Mouse (Mus musculus) midbrain, embryonic 15.5 days (tissue): ENCODE data around the gene E2f1. TPM values are rescaled to one million over a fixed set of nuclear protein-coding genes. Genes with fewer than 3 reads are reported as not detected.

Source experiments
- ATAC-seq: fragments of 200-750 bp; cut with Nextera tagmentation; replicated peaks from 2 replicates; pipeline ENCODE4 v1.8.0; 2017; ENCODE audit warnings: moderate TSS enrichment
- H3K27ac ChIP-seq: fragments of 300-500 bp; sonication (generic); 2 replicates; pipeline ENCODE4 v1.5.1; 2015; ENCODE audit warnings: mild to moderate bottlenecking, inconsistent platforms
- H3K27me3 ChIP-seq: fragments of 300-500 bp; sonication (generic); replicated peaks from 2 replicates; pipeline ENCODE4 v1.6.1; 2015; ENCODE audit warnings: inconsistent platforms
- H3K36me3 ChIP-seq: fragments of 300-500 bp; sonication (generic); replicated peaks from 2 replicates; pipeline ENCODE4 v1.6.1; 2015; ENCODE audit warnings: inconsistent platforms
- H3K4me1 ChIP-seq: fragments of 300-500 bp; sonication (generic); 2 replicates; pipeline ENCODE4 v1.6.1; 2015; ENCODE audit warnings: inconsistent platforms
- H3K4me2 ChIP-seq: fragments of 300-500 bp; sonication (generic); 2 replicates; pipeline ENCODE4 v1.6.1; 2015; ENCODE audit warnings: inconsistent platforms, mild to moderate bottlenecking, moderate library complexity
- H3K4me3 ChIP-seq: fragments of 300-500 bp; sonication (generic); 2 replicates; pipeline ENCODE4 v1.5.1; 2015; ENCODE audit warnings: mild to moderate bottlenecking, inconsistent platforms
- H3K9ac ChIP-seq: fragments of 300-500 bp; sonication (generic); 2 replicates; pipeline ENCODE4 v1.6.1; 2015; ENCODE audit warnings: mild to moderate bottlenecking, inconsistent platforms
- H3K9me3 ChIP-seq: fragments of 300-500 bp; sonication (generic); 2 replicates; pipeline ENCODE4 v1.6.1; 2016; ENCODE audit warnings: inconsistent platforms
- WGBS: fragments of 180-500 bp; shearing (Covaris S2); methylation state at CpG from one replicate; pipeline ENCODE4 v1.1.7; 2015; ENCODE audit warnings: mixed read lengths; 5-methylcytosine and 5-hydroxymethylcytosine counted together
- polyA plus RNA-seq: library from polyadenylated mRNA; unstranded; fragments of >200 nt; fragmentation: Nextera tagmentation; extraction: Ambion mirVana; gene quantifications from 2 replicates; pipeline ENCODE4 v1.2.1, GENCODE M21; 2015

E2f1 gene
- polyA plus RNA-seq, 1 experiment from 2014 or later = 5.4 TPM

DNA sequence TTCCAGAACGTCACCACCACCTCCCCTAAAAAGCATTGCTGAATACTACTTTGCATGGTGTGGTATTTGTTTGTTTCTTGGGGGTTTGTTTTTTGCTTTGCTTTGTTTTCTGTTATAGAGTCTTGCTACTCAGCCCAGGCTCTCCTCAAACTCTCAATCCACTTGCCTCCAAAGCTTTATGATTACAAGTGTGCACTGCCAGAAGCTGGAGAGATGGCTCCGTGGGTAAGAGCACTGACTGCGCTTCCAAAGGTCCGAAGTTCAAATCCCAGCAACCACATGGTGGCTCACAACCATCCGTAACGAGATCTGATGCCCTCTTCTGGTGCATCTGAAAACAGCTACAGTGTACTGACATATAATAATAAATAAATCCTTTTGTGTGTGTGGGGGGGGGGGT is 30.9 kb upstream of the E2f1 start:
- no peak overlapping the region for H3K27ac ChIP-seq
- H3K9me3 ChIP-seq = no peaks in the 10 kb centered on the region
- no peak overlapping the region for H3K4me2 ChIP-seq
- 71% methylated on average over 6 of the region's 6 CpGs for WGBS
- no peak for ATAC-seq
- no peak overlapping the region for H3K9ac ChIP-seq
- H3K36me3 ChIP-seq = no peaks in the 10 kb centered on the region
- no peaks in the 10 kb centered on the region for H3K27me3 ChIP-seq
- H3K4me1 ChIP-seq = peaks cover 11% of the 10 kb centered on the region
- H3K4me3 ChIP-seq = no peak overlapping the region

DNA sequence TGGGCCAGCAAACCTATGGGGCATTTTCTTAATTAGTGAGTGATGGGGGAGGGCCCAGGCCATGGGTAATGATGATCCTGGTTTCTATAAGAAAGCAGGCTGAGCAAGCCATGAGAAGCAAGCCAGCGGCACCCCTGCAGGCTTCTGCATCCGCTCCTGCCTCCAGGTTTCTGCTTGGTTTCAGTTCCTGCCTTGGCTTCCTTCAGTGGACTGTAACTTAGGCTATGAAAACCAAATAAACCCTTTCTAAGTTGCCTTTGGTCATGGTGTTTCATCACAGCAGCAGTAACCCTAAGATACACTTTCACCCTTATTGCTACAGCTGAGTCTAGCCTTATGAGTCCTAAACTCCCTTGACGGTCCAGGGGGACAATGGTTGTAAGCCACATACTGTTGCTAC is 27.7 kb upstream of the E2f1 start:
- no peaks in the 10 kb centered on the region for H3K36me3 ChIP-seq
- no peaks in the 10 kb centered on the region for H3K27me3 ChIP-seq
- no peak overlapping the region for H3K4me2 ChIP-seq
- H3K27ac ChIP-seq = no peak overlapping the region
- WGBS = 85% methylated on average over 3 of the region's 3 CpGs
- no peak overlapping the region for H3K4me3 ChIP-seq
- H3K9me3 ChIP-seq = no peaks in the 10 kb centered on the region
- H3K9ac ChIP-seq = no peak overlapping the region
- ATAC-seq = no peak
- no peaks in the 10 kb centered on the region for H3K4me1 ChIP-seq

DNA sequence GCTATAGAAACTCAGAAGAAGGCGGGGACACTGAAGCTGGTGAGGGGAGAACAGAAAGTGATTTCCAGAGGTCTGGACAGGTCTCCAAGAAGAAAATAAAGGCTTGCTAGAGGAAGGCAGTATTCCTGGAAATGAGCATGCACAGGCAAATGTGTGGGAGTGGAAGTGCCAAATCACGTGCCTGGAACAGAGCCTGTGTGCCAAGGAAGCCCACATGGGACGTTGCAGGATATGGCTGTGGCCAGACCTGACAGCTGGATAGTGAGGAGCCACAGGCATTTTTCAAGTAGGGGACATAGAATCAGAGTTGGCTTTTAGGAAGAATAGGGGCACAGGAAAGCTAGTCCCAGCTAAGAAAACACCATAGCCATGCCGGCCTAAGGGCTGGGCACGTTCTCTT is 26.1 kb upstream of the E2f1 start:
- Histone ChIP-seq H3K36me3 (no peaks in the 10 kb centered on the region), H3K4me3 (no peak overlapping the region), H3K27ac (no peak overlapping the region), H3K4me1 (no peaks in the 10 kb centered on the region), H3K27me3 (no peaks in the 10 kb centered on the region), H3K4me2 (no peak overlapping the region), H3K9me3 (no peaks in the 10 kb centered on the region), H3K9ac (no peak overlapping the region)
- ATAC-seq = no peak
- WGBS = 89% methylated on average over 5 of the region's 5 CpGs

DNA sequence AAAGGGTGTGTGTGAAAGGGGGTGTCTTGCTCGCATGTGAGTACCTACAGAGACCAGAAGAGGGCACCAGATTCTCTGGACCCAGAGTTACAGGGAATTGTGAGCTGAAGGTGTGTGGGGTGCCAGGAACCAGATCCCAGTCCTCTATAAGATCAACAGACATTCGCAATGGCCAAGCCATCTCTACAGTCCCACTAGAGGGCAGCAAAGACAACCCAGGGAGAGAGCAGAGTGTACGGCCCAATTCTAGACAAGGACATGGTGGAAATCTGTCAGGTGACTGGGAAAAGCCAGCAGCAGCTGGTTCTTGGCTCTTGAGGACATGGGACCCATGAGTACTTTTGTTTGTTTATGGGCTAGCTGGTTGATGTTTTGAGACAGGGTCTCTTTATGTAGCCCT is 23.3 kb upstream of the E2f1 start:
- Histone ChIP-seq H3K27me3 (no peaks in the 10 kb centered on the region), H3K9me3 (no peaks in the 10 kb centered on the region), H3K9ac (no peak overlapping the region), H3K27ac (no peak overlapping the region), H3K4me2 (no peak overlapping the region), H3K4me3 (no peak overlapping the region), H3K36me3 (no peaks in the 10 kb centered on the region), H3K4me1 (no peaks in the 10 kb centered on the region)
- no peak for ATAC-seq
- WGBS = 59% methylated on average over 3 of the region's 3 CpGs

DNA sequence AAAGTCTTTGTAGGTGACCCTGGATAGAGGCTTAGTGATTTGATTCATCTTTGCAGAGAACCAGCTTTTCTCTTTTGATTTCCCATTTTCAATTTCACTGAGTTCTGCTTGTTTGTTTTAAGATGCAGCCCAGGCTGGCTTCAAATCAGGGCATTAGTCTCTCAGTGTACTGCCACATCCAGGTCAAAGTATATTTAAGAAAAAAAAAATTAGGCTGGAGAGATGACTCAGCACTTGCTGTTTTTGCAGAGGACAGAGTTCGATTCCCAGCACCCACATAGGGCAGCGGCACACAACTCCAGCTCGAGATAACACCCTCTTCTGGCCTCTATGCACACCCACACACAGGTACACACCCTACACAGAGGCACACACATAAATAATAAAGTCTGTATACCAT is 21.5 kb upstream of the E2f1 start:
- Histone ChIP-seq H3K27me3 (no peaks in the 10 kb centered on the region), H3K36me3 (no peaks in the 10 kb centered on the region), H3K9ac (no peak overlapping the region), H3K27ac (no peak overlapping the region), H3K9me3 (no peaks in the 10 kb centered on the region), H3K4me3 (no peak overlapping the region), H3K4me2 (no peak overlapping the region), H3K4me1 (no peaks in the 10 kb centered on the region)
- ATAC-seq = no peak
- WGBS = 91% methylated on average over 3 of the region's 3 CpGs

DNA sequence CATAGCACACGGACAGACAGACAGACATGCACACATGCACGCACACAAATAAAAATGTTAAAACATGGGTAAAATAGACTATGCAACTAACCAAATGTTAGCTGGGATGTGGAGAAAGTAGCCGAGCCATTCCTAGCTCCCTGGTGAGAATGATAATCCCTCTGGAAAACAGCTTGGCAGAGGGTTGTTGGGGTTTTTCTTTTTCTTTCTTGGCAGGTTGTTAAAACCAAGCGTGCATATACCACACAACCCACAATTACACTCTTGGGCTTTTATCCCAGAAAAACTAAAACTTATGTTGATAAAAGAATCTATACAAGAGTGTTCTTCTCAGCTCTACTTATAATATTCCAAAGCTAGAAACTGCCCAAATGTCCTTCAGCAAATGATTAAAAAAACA is 19.4 kb upstream of the E2f1 start:
- Histone ChIP-seq H3K9me3 (no peaks in the 10 kb centered on the region), H3K4me3 (no peak overlapping the region), H3K27me3 (no peaks in the 10 kb centered on the region), H3K4me2 (no peak overlapping the region), H3K4me1 (peaks cover 6% of the 10 kb centered on the region; the same call in 1 of the 2 replicates), H3K27ac (no peak overlapping the region), H3K36me3 (no peaks in the 10 kb centered on the region), H3K9ac (no peak overlapping the region)
- no peak for ATAC-seq
- WGBS = 75% methylated on average over 4 of the region's 4 CpGs

DNA sequence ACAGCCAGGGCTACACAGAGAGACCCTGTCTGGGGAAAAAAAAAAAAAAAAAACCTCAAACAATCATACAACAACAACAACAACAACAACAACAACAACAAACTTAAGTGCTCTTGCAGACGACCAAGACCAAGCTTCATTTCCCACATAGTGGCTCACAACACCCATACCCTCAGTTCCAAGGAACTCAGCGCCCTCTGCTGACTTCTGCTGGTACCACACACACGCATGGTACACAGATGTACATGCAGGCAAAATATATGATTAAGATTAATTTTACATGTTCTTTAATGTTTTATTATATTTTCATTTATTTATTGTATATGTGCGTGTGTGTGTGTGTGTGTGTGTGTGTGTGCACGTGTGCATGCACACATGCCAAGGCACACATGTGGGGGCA is 16.7 kb upstream of the E2f1 start:
- no peaks in the 10 kb centered on the region for H3K36me3 ChIP-seq
- no peaks in the 10 kb centered on the region for H3K27me3 ChIP-seq
- H3K9me3 ChIP-seq = no peaks in the 10 kb centered on the region
- H3K4me2 ChIP-seq = no peak overlapping the region
- H3K9ac ChIP-seq = no peak overlapping the region
- no peak overlapping the region for H3K4me3 ChIP-seq
- 76% methylated on average over 5 of the region's 5 CpGs for WGBS
- H3K27ac ChIP-seq = no peak overlapping the region
- ATAC-seq = no peak
- peaks cover 9% of the 10 kb centered on the region; the same call in 1 of the 2 replicates for H3K4me1 ChIP-seq

DNA sequence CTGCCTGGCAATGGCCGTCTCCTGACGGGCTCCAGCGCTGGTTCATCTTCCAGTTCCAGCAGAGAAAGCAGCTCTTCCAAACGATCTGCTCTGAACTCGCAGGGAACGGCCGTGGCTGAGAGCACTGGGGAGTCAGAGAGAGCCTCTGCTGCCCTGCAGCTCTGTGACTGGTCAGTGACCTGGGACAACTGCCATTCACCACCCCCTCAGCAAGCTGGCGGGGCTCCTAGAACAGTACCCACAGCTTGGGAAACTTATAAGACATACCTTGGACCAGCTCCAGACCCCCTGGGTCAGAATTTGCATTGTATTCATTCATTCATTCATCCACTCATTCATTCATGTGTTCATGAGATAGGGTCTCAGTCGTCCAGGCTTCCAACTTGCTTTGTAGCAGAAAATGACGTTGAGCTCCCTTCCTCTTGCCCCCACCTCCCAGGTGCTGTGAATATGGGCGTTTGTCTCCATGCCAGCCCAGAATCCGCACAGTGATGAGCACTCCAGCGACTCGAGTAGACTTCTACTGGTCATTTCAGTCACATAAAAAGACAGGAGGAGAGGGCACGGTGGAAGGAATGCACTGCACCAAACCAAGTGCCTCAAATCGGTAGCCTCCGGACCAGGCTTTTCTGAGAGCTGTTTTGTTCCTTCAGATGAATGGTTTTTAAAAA is 15.4 kb upstream of the E2f1 start:
- Histone ChIP-seq H3K4me2 (no peak overlapping the region), H3K27me3 (no peaks in the 10 kb centered on the region), H3K27ac (no peak overlapping the region)

DNA sequence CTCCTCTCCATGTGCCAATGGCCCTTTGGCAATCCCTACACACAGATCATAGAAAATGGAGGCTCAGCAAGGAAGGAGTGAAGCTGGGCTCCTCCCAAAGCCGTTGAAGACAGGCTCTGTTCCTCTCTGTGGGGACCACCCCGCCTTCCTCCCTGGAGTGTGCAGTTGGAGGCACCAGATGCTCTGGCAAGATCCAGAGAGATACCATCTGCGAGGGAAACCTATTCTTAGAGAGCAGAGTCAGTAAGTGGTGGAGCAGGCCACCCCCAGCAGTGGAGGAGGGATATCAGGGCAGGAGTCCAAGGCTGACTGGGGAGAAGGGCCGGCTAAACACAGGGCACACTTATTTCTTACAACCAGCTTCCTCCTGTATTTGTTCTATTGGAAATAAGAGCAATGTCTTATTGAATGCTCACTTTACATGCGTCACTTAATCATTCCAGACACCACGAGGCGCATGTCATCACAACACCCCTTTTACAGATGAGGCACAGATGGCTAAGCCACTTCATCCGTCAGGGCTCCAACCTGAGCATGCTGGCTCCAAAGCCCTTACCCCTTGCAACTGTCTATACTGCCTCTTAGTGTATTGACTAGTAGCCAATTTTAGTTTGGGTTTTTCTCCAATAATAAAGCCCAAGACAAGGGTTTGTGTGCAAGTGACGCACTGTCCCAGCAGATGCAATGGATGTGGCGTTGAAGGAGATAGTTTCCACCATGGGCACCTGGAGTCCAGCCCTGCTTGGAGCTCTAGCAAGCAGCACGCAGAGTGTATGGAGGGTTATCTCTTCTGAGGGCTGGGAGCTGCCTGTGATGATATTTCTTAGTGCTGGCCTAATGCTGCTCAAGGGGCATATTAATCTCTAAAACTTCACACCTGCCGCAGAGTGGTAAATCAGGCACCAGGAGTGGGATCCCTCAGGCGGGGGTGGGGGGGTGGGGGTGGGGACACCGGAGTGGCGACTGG is 14.5 kb upstream of the E2f1 start:
- H3K9me3 ChIP-seq = no peaks in the 10 kb centered on the region
- no peak overlapping the region for H3K4me3 ChIP-seq
- peak; percentile 78 for ATAC-seq
- H3K27ac ChIP-seq = no peak overlapping the region
- H3K9ac ChIP-seq = no peak overlapping the region
- no peak overlapping the region for H3K4me2 ChIP-seq
- H3K4me1 ChIP-seq = peaks cover 9% of the 10 kb centered on the region; the same call in 1 of the 2 replicates
- no peaks in the 10 kb centered on the region for H3K27me3 ChIP-seq
- no peaks in the 10 kb centered on the region for H3K36me3 ChIP-seq
- WGBS = 60% methylated on average over 15 of the region's 15 CpGs

More for the DNA sequence above, 15.4 kb upstream of the E2f1 start:
- Histone ChIP-seq H3K9me3 (no peaks in the 10 kb centered on the region), H3K4me3 (no peak overlapping the region), H3K9ac (no peak overlapping the region), H3K36me3 (no peaks in the 10 kb centered on the region), H3K4me1 (peaks cover 9% of the 10 kb centered on the region; the same call in 1 of the 2 replicates)
- WGBS = 56% methylated on average over 17 of the region's 17 CpGs
- ATAC-seq = no peak

DNA sequence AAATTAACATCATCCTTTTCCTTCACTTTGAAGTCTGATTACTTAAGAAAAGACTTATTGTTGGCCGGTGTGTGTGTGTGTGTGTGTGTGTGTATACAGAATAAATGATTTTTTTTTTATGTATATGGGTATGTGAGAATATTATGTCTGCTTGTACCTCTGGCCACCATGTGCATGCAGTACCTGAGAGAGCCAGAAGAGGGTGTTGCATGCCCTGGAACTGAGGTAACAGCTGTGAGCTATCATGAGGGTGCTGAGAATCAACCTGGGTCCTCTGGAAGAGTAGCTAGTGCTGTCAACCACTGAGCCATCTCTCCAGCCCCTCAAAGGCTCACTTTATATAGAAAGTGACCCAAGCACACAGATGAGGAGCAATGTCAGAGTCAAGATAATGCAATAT is 11.7 kb upstream of the E2f1 start:
- H3K36me3 ChIP-seq = no peaks in the 10 kb centered on the region
- no peak overlapping the region for H3K9ac ChIP-seq
- ATAC-seq = no peak
- H3K4me3 ChIP-seq = no peak overlapping the region
- peaks cover 20% of the 10 kb centered on the region for H3K4me1 ChIP-seq
- 93% methylated on average over 1 of the region's 1 CpGs for WGBS
- no peaks in the 10 kb centered on the region for H3K9me3 ChIP-seq
- no peak overlapping the region for H3K4me2 ChIP-seq
- no peaks in the 10 kb centered on the region for H3K27me3 ChIP-seq
- H3K27ac ChIP-seq = no peak overlapping the region

DNA sequence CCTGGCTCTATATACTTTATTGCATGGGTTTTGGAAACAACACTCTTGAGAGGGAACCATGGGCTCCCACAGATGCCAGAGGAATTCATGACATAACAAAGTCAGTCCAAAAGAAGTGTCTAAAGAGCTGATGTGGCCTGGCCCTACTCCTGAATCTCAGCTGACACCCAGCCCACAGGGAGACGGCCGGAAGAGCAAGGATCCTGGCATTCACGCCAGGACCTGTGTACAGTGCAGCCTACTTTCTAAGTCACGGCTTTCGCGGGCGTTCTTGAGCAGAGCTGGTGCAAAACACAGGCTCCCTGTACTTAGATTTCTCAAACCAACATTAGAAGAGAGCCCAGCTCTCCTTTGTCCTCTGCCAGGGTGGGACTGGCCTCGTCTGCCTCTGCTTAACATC is 10.9 kb upstream of the E2f1 start:
- Histone ChIP-seq H3K27ac (no peak overlapping the region), H3K27me3 (no peaks in the 10 kb centered on the region), H3K36me3 (no peaks in the 10 kb centered on the region), H3K4me2 (no peak overlapping the region), H3K4me3 (no peak overlapping the region), H3K9ac (no peak overlapping the region), H3K9me3 (no peaks in the 10 kb centered on the region), H3K4me1 (peaks cover 20% of the 10 kb centered on the region)
- ATAC-seq = no peak
- WGBS = 68% methylated on average over 8 of the region's 8 CpGs

DNA sequence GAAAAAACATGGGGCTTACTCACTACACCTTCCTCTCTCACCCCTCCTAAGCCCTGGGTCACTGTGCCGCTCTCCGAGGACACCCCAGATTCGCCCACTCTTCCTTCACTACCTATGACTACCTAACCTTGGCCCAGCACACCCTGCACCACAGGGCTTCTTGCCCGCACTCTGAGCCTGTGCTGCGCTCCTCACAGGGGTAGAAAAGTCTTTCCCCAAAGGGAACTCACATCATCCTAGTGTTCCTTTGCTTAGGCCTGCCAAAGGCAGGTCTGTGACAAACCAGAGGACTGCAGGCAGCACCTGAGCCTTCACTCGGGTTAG is 8.0 kb upstream of the E2f1 start:
- no peak for ATAC-seq
- H3K4me3 ChIP-seq = no peak overlapping the region
- no peak overlapping the region for H3K4me2 ChIP-seq
- H3K9me3 ChIP-seq = no peaks in the 10 kb centered on the region
- no peaks in the 10 kb centered on the region for H3K27me3 ChIP-seq
- WGBS = 54% methylated on average over 6 of the region's 6 CpGs
- H3K9ac ChIP-seq = no peak overlapping the region
- peaks cover 11% of the 10 kb centered on the region for H3K4me1 ChIP-seq
- H3K36me3 ChIP-seq = no peaks in the 10 kb centered on the region
- peak overlapping the region; percentile 40 for H3K27ac ChIP-seq
